Mouse (Mus musculus): ENCODE results near the gene Atg9a.

Atg9a gene

DNA sequence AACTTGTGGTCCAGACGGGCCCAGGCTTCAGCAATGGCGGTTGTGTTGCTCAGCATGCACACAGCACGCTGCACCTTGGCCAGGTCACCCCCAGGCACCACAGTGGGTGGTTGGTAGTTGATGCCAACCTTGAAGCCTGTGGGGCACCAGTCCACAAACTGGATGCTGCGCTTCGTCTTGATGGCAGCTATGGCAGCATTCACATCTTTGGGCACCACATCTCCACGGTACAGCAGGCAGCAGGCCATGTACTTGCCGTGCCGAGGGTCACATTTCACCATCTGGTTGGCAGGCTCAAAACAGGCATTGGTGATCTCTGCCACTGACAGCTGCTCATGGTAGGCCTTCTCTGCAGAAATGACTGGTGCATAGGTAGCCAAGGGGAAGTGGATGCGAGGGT is 23.8 kb upstream of the Atg9a start:
- no peak for DNase-seq (ENCODE audit: extremely low read depth, low read depth, low spot score)

GRCm38 (mm10) chr1:75214886-75215285 is 22.9 kb upstream of the Atg9a start:
- DNase-seq (ENCODE audit: extremely low read depth, low read depth, low spot score): no peak

GRCm38 (mm10) chr1:75214442-75214841 is 22.4 kb upstream of the Atg9a start:
- no peak for DNase-seq (ENCODE audit: extremely low read depth, low read depth, low spot score)

- no peak for DNase-seq (ENCODE audit: extremely low read depth, low read depth, low spot score)
These were observed 21.1 kb upstream of the Atg9a start for GRCm38 (mm10) chr1:75213096-75213495.

DNA sequence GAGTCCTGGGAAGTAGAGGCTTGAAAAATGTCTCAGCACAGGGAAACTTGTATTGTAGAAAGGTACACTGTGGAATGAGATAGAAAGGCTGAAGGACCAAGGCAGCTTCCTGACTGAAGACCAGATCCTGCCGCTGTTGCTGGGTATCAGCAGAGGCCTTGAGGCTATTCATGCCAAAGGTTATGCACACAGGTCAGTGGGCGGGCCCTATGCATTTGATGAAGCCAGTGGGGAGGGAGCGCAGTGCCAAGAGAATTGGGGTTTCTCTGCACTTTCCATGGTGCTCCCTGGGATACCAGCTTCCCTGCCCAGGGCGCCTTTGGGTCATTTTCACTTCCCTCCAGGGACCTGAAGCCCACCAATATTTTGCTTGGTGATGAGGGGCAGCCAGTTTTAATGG is 20.5 kb upstream of the Atg9a start:
- DNase-seq (ENCODE audit: extremely low read depth, low read depth, low spot score): no peak

GRCm38 (mm10) chr1:75211141-75211708 is 19.2 kb upstream of the Atg9a start:
- no peak for DNase-seq (ENCODE audit: extremely low read depth, low read depth, low spot score)

GRCm38 (mm10) chr1:75210136-75211087 is 18.4 kb upstream of the Atg9a start, which contains the start of the genes Glb1l and Stk16:
Gene Glb1l (minus strand): TSS chr1:75210813.
Gene Stk16 (plus strand): TSS chr1:75210838.
- no peak for DNase-seq (ENCODE audit: extremely low read depth, low read depth, low spot score)

GRCm38 (mm10) chr1:75208967-75209678 is 17.1 kb upstream of the Atg9a start:
- no peak for DNase-seq (ENCODE audit: extremely low read depth, low read depth, low spot score)

DNA sequence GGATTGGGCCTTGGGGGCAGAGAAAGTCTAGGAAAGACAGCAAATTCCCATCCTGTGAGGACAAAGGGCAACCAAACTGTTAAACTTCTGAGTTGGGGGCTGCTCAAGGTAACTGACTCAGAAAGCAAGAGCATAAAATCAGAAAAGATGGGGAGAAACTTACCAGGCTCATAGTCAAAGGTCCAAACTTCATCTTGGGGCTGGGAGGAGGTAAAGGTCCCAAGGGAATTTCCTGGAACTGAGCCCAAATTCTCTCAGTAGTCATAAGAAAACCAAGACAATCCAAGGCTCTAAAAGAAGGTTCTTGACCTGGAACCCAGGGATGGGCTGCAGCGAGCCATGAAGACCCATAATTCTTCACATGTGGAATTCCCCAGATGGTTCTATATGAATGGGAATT is 9.2 kb upstream of the Atg9a start:
- DNase-seq (ENCODE audit: extremely low read depth, low read depth, low spot score): no peak

GRCm38 (mm10) chr1:75192452-75192851 is 456 bp upstream of the Atg9a start:
- DNase-seq (ENCODE audit: extremely low read depth, low read depth, low spot score): no peak

DNA sequence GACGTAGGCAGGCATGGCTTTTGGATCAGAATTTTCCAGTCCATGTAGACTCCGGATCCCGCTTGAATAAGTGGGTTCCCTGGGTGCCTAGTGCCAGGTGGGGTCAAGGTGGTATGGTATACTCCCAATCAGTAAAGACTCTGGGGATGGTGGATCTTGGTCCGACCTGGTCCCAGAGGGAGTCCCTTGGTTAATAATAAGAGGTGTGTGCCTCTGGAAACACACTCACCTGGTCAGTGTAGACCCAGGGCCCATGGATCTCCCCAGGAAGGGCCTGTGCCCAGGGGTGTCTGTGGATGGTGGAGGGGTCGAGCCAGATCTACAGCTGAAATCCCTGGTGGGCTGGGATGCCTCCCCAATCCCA is 756 bp downstream of the Atg9a start:
- DNase-seq (ENCODE audit: extremely low read depth, low read depth, low spot score): no peak

DNA sequence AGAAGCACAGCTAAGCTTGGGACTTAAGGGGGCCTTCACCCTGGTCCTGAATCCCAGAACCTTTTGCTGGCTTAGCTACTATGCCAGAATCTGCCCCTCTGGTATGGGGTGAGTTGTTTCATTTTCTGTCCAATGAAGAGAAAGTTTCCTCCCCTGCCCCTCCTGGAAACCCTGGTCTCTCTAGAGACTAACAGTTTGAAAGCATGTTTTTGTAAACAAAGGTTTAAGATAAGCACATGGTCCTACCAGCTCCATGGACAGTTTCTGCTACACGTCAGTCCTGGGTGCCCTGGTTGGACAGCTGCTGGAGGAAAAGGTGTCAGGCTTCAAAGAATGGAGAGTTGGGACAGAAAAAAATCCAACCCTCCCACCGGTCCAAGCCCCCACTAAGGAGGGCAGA is 1.4 kb downstream of the Atg9a start:
- DNase-seq (ENCODE audit: extremely low read depth, low read depth, low spot score): no peak

DNA sequence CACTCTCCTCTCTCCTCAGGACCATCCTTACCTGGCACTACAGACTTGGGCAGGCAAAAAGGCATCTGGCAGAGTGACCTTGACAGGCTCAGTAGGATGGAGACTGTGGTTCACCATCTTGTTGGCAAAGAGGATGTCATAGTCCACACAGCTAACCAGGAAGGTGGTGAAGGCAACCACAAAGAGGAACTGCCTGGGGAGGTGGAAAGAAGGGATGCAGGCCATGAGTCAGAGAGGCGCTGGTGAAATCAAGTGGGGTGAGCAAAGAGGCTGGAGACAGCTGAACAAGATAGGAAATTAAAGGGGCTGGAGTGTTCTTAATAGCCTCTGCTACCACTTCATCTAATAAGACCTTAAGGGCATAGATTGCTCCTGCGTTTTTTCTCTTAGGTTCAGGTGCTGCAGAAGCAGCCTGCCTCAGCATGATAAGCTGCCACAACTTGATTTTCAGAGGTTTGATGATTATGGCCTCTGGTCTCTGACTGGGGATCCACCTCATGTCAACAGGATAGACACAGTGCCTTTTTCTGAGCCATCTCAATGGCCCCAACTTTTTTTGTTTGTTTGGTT is 4.0 kb downstream of the Atg9a start:
- DNase-seq (ENCODE audit: extremely low read depth, low read depth, low spot score): no peak

GRCm38 (mm10) chr1:75187126-75187525 is 4.9 kb downstream of the Atg9a start:
- DNase-seq (ENCODE audit: extremely low read depth, low read depth, low spot score): no peak

GRCm38 (mm10) chr1:75185495-75185894 is 6.5 kb downstream of the Atg9a start:
- DNase-seq (ENCODE audit: extremely low read depth, low read depth, low spot score): no peak

DNA sequence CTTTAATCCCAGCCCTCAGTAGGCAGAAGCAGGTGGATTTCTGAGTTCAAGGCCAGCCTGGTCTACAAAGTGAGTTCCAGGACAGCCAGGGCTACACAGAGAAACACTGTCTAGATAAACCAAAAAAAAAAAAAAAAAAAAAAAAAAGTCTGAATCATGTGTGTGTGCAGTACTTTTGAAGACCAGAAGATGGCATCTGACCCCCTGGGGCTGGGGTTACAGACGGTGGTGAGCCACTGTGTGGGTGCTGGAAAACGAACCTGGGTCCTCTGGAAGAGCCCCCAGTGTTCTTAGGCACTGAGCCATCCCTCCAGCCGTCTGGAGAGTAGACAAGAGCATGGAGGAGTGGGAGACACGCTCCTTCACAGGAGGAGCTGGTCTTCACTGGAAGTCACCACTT is 9.8 kb downstream of the Atg9a start:
- no peak for DNase-seq (ENCODE audit: extremely low read depth, low read depth, low spot score)

DNA sequence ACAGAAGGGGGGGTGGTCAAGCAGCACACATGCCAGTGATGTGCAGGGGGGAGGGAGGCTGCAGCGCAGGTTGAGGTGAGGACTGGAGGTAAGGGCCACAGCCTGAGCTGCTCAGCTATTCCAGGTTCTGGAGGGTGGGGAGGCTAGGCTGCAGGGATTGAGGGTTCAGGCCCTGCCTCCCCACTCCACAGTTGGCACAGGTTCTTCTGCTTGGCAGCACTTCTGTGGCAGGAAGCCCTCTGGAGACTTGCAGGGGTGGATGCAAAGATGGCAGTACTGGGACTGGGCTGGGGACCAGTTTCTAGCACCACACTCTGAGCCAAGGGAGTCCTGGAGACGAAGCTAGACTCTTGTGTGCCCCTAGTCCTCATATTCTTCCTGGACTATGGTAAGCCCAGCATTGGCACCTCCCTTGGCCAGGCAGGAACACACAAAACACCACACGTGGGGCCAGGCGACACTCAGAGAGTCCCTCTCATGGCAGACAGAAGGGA is 10.6 kb downstream of the Atg9a start:
- no peak for DNase-seq (ENCODE audit: extremely low read depth, low read depth, low spot score)

- no peak for DNase-seq (ENCODE audit: extremely low read depth, low read depth, low spot score)
These were observed 11.3 kb downstream of the Atg9a start for GRCm38 (mm10) chr1:75180741-75181140.

DNA sequence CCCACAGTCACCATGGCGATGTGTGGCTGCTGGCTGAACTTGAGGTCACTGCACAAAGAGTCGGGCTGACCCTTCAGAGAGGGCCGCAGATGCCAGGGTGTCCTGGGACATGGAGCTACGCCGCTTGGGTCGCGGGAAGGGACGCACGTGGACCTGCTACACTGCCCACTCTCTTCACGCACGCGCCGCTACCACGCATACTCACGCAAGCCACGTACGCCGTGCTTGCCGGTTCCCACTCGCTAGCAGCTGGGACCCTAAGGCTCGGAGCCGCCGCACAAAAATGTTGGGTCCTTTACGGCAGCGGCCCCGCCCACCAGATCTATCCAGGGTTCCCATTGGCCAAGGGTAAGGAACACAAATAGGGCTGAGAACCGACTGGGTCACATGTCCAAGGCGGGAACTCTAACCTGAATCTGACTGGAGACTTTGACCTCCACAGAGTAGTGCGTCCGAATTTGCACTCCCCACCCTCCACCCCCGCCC is 11.8 kb downstream of the Atg9a start, which contains the start of gene Abcb6:
Gene Abcb6 (minus strand): TSS at position 288 of the 486 bp plus-strand sequence.
- no peak for DNase-seq (ENCODE audit: extremely low read depth, low read depth, low spot score)

DNA sequence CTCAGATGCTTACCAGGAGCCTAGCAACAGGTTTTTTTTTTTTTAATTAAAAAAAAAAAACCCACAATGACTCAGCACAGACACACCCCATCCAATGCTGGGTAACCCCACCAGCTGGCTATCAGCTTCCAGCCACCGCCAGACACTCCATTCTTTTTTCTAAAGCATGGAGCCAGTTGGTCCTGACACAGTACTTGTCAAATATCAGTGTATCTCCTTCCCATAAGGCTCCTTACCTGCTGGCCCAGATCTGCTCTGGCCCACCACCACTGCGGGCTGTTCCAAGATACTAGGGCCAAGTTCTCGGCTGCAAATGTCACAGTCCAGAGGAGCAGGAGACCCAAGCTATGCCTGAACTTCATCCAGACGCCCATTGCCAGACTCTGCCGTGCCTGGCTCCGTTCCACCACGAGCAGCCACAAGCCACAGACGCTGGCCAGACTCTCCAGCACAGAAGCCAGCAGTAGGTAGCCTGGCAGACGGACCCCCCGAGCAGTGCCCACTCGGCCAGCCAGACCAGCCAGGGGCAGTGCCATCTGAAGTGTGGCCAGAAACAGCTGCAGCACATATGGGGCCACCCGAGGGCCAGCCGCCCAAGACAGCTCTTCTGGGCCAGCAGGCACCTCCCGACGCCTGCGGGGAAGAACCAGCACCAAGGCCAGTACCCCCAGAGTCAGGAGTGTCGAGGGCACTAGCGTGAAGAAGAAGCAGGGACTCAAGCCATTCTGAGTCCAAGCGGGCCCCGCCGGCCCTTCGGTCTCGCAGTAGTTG is 12.5 kb downstream of the Atg9a start:
- no peak for DNase-seq (ENCODE audit: extremely low read depth, low read depth, low spot score)
